Mouse (Mus musculus): ENCODE results near the gene Boll.
"Not testable (repeated sequence)": the region's sequence is repeated elsewhere in the genome, so short reads cannot be mapped to it uniquely, and the experiment has no call there.

The Boll gene

DNA sequence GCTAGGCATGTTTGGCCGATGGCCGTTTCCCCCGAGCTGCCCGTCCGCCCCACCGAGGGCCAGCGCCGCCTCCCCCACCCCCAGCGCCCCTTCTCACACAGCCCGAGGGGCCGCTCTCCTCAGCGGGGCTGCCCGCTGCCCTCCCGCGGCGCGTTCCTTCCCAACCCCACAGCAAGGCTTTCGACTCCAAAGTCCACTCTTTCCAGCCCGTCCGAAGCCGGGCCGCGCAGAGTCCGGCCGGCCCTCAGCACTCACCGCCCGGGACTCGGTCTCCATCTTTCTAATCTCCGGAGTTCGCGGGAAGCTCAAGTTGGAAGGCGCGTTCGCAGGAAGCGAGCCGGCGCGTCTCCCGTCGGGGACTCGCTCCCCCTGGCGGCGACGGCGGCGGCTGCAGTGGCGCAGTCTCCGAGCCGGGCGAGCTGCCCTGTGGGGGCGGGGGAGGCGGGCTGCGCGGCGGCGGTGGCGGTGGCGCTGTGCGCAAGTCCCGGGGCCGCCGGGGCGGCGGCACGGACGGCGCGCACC, at the start of gene Boll:
Gene Boll (minus strand): TSS at position 426 of the 522 bp plus-strand sequence.
- DNase-seq (ENCODE audit: low spot score) = peak; percentile 70

DNA sequence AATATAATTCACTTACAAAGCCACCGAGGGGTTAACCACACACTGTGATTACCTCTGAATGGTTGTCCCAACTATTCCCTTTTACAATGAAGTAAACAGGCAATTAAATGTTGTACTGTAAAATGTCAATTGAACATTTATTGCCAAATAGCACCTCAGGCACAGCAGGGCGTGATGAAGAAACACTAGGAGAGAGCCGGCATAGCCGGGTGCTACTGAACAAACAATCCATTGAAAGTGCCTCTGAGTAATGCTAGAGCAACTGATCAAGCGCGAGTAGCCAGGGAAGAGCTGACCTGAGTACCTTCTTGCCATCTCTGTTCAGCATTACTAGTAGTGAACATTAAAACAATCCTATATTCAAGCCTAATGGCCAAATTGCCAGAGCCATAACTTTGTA, 49.3 kb upstream of the Boll start:
- no peak for DNase-seq (ENCODE audit: low spot score)

DNA sequence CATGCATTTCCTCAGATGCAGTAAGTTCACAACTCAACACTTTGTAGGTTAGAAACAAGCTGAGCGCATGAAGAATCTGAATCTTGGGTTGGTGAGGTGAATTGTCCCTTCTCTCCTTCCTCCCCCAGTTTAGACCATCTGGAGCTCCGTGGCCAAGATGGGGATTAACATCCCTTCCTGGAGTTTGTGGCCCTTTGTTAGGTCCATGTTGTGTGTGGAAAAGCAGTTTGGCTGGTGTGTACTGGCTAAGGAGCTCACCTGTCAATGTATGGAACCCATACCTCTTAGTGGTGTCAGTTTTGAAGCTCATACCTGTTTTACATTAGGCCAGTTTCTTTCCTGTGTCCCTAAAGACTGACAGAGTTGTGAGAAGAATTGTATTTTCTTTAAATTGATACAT, 47.8 kb upstream of the Boll start:
- DNase-seq (ENCODE audit: low spot score) = no peak

DNA sequence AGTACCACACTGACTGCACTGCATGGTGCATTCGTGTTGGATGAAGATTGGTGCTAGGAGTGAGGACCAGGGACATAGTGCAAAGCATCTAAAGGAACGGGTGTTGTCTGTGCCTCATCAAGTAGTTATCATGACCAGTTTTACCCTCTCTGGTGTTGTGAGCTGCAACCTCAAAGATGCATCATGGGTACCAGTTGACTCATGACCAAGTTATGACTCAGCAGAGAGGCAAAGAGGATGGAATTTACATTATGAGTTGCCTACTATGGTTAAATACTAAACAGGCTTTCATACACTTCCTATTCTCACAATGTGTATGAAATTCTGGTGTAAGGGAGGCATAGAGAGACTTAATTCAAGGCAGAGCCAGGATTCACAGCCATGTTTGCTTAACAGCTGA, 47.4 kb upstream of the Boll start:
- DNase-seq (ENCODE audit: low spot score) = no peak

DNA sequence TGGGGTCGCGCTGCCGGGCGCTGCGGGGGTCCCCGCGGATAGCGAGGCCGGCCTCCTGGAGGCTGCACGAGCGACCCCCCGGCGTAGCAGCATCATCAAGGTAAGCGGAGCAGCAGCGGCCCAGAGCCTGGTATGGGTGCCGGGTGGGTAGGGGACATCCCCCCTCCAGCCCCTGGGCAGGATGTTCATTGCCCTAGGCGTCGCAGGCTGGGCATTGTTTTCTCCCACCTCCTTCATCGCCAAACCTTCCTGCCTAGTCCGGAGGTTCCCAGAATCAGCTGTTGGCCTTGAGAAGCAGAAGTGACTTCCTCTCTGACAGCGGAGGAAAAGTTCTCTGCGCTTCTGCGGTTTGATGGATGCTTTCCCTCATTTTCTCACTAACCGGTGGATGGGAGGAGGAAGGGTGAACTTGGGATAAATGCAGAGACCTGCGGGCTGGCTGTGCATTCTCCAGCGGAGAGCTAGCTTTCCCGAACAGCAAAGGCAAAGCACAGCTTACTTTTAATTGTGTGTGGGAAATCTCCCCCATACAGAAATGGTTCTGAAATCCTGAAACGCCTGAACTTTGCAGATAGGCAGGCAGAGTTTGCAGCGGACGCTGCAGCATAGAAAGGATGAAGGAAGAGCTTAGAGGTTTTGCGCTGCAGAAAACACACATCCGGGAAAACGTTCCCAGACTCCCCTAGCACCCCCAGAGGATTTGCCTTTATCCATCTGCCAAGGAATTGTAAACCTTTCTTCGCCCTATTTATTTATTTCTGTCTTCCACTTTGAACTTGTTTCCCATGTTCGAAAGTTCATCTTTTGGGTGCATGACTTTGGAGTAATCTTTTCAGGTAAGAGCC, 43.5 kb upstream of the Boll start:
- DNase-seq (ENCODE audit: low spot score) = peak; percentile 53

DNA sequence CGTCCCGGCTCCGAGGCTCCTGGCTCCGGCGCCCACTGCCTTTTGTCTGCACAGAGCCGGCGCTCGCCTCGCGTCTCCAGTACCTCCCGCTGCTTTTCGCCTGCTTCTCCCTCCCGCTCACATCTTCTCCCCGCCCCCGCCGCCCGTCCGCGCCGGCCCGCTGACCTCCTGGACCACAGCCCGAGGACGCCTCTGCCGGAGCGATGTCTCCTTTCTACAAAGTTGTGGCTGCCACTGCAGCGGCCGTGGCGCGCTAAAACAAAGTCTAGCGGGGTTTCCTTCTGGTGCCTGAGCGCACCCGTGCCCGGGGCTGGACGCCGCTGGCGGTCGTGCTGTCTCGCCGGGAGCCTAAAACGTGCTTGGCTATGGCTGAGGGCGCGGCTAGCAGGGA, 42.7 kb upstream of the Boll start:
- DNase-seq (ENCODE audit: low spot score) = no peak

DNA sequence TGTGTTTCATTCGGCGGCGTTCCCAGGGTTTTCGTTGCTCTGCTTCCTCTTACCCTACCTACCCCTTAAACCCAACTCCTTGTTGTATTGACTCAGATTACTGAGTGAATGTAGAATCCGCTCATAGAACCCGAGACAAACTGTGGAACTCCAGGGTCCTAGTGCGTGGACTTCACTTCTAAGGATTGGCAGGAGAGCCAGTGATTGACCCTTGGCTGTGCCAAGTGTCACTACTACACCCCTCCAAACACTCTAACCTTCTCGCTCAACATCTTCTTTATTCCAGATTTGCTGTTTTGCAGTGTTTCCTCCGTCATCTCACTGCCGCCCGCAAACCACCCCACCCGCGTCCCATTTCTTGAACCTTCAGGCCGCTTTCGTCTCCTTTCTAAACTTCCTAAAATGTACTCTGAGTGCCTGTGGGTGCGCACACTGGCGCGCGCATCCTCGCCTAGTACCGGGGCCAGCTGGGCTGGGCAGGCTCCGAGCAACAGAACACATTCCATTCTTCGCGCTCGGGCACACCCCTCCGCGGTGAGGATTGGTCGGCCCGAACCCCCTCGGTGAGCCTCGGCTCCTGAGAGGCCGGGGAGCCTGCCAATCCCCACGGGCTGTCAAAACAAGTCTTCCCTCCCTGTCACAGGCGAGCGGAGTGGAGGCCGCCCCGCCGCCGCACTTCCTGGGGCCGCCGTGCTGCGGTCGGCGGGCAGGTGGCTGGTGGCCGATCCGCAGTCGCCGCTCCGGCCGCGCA, 42.2 kb upstream of the Boll start, which contains the start of gene Plcl1:
Gene Plcl1 (plus strand): TSS at position 650 of the 751 bp plus-strand sequence.
- peak; percentile 93 for DNase-seq (ENCODE audit: low spot score)

DNA sequence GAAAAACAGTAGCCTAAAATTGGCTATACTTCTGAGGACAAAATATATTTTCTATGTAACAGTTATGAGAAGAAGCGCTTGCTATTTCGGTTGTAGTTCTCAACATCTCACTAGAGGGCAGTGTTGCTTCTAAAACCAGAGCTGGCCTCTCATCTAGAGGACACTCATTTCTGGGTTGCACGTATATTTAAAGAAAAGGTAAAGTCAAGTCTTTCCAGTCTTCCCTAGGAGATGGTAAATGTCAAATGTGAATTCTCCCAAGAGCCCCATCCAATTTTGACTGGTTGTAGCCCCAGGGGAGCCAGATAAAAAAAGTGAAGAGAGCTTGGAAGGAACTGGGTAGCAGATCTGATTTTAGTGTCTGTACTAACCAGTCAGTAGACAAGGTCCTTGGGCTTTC, 41.2 kb upstream of the Boll start:
- DNase-seq (ENCODE audit: low spot score) = peak; percentile 84

DNA sequence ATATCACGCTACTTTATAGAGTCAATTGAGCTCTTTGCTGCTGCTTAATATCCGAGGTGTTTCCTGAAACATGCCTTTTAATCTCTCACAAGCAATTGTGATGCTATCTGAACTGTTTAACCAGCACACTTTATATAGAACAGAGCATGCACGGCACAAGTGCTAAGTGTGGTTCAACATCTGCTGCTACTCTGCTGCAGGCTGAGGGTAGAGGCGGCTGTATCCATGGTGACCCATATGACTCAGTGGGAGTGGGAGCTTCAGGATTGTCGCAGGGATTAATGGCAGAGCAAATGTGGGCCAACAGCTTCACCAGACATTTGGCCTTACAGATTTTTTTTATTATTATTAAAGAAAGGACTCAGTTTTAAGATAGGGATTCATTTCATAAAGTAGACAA, 36.6 kb upstream of the Boll start:
- no peak for DNase-seq (ENCODE audit: low spot score)

DNA sequence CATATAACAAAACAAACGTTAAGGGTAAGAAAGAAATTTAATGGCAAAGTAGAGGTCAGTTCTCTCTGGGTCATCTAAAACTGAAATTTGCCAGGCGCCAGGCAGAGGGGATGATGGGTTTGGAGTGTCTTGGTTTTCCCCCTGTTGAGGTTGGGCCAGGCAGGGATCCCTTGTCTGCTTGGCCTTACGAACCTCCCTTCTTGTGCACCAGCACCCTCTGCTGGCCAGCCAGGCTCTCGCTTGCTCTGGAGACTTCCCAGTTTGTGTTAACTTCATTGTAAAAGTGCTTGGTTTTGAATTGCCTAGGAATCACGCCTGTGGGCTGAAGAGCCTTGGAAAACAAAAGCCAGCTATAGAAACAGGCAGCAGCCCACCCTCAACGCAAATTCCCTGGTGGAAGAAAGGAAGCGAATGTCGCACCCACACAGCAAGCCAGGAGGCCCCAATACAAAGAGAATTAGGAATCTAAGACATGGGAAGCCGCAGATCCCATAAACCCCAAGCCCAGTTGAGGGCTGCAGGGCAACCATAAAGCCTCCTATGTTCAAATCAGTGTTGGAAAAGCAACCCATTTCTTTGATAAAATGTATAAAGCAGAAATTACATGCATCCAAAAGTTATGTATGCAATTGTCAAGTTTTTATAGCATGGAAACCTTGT, 20.0 kb upstream of the Boll start:
- DNase-seq (ENCODE audit: low spot score) = peak; percentile 94

DNA sequence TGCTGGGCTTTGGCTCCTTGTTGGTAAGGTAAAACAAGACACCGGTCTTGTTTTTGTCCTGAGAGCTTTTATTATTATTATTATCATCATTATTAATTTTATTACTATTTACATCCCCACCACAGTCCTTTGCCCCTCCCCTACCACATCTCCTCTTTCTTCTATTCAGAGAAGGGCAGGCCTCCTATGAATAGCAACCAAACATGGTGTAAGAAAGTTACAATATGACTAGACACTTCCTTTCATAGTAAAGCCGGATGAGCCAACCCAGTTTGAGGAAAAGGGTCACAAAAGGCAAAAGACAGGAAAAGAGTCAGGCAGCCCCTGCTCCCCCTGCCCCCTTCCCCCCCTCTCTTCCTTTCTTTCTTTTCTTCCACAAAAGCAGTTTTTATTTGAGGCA, 17.3 kb upstream of the Boll start:
- DNase-seq (ENCODE audit: low spot score) = no peak

DNA sequence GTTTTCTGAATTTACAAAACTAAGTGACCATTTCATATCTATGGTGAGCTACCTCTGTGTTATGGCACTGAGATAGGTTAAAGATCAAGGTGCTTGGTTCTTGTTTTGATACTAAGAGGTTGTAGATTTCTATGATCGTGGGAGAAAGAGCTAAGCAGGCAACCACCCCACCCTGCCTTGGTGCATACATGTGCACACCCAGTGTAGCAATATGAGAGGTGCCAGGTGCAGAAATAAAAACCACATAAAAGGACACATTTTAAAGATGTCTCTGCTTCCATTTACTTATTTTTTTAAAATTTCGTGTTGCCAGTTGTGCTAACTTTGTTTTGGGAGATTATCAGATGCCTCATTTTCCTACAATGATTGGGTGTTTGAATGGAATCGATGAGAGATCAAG, 9.4 kb upstream of the Boll start:
- no peak for DNase-seq (ENCODE audit: low spot score)

DNA sequence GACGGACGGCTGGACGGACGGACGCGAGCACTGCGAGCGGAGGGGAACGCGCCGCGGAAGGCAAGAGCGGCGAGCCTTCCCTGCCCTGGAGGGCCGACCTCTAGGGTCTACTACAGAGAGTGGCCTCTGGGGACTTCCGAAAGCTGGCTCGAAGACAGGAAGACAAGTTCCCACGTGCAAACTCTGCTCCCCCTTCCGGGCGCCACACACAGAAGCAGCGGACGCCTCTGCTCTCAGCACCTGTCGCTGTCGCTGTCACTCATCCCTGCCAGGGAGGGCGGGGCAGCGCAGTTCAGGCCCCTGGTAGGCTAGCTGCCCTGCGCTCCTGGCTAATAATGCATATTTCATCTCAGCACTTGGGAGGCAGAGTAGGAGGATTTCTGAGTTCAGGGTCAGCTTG, 317 bp upstream of the Boll start:
- peak; percentile 60 for DNase-seq (ENCODE audit: low spot score)

DNA sequence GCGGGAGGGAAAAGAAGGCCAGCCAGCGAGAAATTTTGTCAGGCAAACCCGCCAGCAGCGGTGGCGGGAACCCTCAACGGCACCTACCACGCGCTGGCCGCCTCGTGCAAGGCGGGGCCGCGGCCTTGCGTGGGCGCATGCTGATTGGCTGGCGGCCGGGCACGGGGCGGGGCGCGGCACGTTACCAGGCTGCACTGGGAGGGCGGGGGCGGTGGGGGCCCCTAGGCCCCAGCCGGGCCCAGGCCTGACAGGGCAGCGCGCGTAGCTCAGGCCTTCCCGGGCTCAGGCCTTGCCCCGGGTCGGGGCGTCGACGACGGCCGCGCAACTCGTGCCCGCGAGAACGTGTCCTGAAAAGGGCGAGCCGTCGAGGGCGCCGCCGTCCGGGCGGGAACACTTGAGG, 635 bp downstream of the Boll start:
- no peak for DNase-seq (ENCODE audit: low spot score)

DNA sequence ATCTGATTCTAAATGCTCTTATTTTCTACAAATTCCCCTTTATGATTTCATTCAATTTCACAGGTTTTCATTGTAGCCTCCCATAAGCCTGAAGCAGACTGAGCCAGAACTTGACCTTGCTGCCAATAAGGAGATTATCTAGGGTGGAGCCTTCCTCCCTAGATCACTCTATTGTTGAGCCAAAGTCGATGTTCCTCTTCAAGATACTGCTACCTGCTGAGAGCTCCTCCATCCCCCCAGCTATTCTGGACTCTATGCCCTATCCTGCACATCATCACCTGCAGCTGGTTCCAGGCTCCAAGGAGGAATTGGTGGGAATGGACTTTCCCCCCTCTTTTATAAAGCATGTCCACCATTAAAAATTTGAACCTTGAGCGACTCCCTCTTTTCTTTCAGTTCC, 11.4 kb downstream of the Boll start:
- DNase-seq (ENCODE audit: low spot score) = not testable (repeated sequence)

DNA sequence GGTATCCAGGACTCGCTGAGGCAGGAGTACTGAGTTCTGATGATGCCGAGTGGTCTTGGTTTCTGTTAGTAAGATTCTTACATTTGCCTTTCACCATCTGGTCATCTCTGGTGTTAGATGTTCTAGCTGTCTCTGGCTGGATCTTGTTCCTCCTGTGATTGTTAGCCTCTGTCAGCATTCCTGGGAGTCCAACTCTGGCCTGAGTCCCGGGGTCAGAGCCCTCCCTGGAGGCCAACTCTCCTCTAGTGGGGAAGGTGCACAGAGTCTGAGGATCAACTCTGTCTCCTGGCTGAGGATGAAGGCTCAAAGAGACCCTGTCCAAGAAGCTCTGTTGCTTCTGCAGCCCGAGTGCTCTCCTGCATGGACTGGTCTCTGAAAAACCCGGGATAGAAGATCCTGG, 37.8 kb downstream of the Boll start:
- DNase-seq (ENCODE audit: low spot score) = not testable (repeated sequence)

DNA sequence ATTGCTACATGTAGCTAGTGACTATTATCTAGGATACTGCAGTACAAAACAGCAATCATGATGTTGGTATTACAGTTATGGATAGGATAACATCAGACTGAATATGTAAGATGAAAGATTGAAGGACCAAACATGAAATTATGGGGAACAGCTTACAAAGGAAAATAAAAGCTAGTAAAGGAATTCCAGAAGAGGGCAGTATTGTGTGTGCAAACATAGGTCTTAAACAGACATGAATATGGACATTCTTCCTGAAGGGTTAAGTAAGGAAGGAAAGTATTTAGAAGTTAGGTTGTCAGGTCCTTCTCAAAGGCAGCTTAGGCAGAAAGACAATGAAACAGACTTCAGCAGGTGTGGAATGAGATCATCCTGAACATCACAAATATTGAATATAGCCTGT, 62.2 kb downstream of the Boll start:
- peak; percentile 36 for DNase-seq (ENCODE audit: low spot score)

DNA sequence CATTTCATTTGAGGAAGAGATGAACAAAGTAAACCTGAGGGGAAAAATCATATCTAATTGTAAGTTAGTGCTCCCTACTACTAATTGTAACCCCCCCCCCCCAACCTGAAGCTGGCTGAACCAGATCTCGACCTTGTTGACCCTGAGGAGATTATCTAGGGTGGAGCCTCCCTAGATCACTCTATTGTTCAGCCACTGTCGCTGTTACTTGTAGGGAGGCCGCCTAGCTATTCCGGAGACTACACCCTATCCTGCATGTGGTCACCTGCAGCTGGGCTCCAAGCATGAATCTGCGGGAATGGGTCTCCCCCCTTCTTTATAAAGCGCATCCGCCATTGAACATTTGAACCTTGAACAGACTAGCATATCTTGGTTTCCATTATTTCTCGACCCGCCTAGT, 84.2 kb downstream of the Boll start:
- DNase-seq (ENCODE audit: low spot score) = no peak

DNA sequence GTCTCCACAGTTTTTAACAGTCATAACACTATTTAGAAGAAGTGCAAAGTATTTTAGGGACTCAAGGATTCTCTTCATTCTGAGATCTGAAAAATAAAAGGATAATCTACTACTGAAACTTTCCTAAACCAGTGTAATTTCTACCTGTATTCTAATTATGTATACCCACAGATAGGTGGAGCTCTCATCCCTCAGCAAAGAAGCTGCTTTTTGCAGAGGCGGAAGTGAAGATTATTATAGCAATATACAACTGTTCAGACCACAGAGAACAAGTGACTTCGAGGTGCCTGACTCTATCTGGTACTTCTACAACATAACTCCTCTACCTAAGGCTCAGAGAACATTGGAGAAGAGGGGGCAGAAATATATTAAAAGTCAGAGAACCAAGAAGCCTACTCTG, 97.8 kb downstream of the Boll start:
- DNase-seq (ENCODE audit: low spot score) = no peak

DNA sequence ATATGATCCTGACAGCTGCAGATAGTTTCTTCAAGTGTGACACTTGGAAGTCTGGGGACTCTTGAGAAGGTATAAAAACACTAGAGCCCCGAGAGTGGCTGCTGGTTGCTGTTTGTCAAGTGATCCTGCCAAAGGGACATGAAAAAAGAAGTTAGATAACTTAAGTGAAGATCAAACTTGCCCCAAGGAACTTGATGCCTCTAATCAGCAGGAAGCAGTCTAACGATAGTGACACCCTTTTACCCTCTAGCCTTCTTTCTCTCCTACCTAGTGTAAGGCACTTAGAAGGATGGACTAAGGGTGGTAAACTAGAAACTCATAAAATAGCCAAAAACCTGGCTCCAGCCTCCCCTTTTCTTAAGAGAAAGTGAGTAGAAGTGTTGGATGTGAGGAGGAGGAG, 98.9 kb downstream of the Boll start:
- no peak for DNase-seq (ENCODE audit: low spot score)

DNA sequence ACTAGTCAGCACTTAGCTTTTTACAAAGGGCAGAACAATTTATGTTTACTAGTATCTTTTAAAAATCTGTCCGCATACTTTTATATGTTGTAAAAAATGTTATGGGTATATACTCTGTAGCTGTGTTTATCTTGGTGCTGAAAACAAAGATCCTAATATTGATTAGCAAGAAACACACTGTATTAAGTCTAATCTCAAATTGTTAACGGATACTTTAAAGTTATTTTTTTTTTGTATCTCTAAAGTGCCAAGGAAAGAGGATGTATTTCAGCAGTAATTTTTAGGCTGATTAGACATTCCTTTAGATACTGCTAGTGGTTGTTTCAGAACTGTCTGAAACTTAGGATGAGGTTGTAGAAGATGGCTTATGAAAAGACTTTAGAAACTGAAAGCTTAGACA, 116.9 kb downstream of the Boll start:
- DNase-seq (ENCODE audit: low spot score) = no peak

DNA sequence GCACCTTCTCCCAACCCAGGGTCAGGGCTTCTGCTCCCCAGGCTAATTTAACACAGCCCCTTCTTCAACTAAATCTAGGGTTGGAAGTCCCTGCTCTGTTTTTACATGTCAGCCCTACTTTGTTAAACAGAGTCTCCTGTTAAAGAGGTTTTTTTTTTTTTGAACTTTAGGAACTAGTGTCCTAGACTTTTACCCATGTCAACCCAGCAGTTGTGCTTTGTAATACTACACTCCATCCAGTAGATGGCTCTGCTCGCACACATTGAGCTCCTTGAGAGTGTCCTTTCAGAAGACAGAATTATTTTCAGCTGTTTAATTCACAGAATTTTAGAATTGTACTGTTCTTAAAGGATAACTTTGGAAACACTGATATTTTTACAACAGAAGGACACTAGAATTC, 124.0 kb downstream of the Boll start:
- peak; percentile 90 for DNase-seq (ENCODE audit: low spot score)

DNA sequence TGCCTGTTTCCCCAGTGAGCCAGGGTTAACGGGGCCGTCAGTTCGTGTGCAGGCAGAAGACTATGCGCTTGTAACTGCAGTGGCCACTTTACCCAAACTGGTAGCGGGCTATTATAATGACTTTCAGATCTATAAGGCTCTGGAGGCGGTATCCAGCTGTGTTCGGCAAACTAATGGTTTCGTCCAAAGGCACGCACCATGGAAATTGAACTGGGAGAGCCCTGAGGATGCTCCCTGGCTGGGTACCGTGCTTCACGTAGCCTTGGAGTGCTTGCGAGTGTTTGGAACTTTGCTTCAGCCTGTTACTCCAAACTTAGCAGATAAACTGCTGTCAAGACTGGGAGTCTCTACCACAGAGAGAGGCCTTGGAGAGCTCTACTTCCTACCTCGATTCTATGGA, 124.8 kb downstream of the Boll start:
- DNase-seq (ENCODE audit: low spot score) = peak; percentile 24
